Mouse (Mus musculus) retina, postnatal 7 days (tissue): ENCODE measurements at regions not wholly inside any gene's neighbourhood (a gene's known extent, or its start where the extent isn't known, plus 50 kb on each side); places are given as distances from the start of the nearest gene placed in this dataset.

Experiments
- DNase-seq: peaks from one replicate; pipeline ENCODE4 v3.0.0-alpha.2; 2012; ENCODE audit warnings: low read depth, low spot score

- DNase-seq = no peak
These were observed 372.0 kb upstream of the Nr5a2 start for GRCm38 (mm10) chr1:137332108-137332769.

GRCm38 (mm10) chr1:137331746-137332107, 371.5 kb upstream of the Nr5a2 start:
- DNase-seq = no peak

DNA sequence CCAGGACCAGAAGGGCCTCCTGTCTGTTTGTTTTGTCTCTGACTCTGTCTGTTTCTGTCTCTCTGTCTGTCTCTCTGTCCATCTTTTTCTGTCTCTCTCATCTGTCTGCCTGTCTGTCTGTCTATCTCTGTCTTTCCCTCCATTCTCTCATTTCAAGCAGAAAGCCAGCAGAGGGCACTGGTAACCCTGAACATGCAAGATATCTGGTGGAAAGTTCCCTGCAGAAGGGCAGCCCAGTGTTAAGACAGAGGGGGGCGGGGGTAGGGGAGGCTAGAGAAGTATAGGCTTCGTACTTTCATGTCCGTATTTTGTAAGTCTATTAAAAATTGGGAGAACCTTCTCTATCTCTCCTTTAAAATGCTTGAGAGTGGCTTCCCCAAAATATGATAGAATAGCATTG, 370.4 kb upstream of the Nr5a2 start:
- DNase-seq = peak; percentile 55

GRCm38 (mm10) chr1:137323884-137324594, 363.8 kb upstream of the Nr5a2 start:
- DNase-seq = no peak

GRCm38 (mm10) chr1:137323035-137323680, 362.9 kb upstream of the Nr5a2 start:
- DNase-seq = no peak

- no peak for DNase-seq
These were observed 342.6 kb upstream of the Nr5a2 start for GRCm38 (mm10) chr1:137302757-137303422.

DNA sequence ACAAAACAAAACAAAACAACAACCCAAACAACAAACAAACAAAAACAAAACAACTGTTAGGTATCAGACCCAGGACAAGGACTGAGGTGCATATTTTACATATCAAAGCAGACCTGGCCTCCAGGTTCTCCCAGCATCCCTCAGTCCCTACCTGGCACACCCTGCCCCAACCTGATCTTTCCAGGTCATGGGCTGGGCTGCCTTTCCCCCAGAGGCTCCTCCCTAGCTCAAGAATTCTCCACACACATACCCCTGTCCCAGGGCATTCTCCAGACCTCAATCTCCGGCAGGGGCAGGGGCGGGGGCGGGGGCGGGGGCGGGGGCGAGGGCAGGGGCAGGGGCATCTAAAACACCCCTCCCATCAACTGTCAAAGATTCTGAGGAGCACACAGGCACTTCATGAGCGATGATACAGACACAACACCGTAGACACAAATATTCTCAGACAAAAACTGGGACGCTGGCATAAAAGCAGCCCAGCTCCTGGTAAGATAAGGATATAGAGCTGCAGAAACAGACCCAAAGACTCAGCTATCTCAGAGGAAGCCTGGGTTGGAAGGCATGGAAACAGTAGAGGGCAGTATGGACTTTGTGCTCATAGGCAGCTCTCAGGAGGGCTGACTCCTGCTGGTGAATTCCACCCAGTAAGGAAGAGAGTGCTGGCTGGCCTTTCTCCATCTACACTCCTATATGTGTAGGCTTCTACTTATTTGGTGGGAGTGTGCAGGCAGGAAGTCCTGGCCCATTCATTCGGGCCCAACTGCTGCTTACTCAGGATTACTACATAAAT, 337.7 kb upstream of the Nr5a2 start:
- DNase-seq = no peak

- DNase-seq = no peak
These were observed 329.2 kb upstream of the Nr5a2 start for GRCm38 (mm10) chr1:137289456-137289855.

GRCm38 (mm10) chr1:137283291-137283690, 323.0 kb upstream of the Nr5a2 start:
- no peak for DNase-seq

DNA sequence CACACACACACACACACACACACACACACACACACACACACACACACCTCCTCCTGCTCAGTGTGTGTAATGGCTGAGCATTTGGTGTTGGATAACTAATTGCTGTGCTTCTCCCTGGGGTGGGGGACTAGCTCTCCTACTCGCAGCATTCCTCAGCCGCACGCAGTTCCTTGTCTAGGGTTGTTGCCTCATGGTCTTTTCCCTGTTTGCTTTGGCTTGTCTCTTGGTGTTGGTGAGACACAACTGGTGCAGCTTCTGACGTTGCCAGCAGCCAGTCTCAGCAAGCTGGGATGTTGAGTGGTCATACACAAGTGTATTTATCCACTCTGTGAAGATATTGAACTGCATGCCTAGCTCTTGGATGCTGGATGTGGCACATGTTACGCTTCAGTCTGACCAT, 322.2 kb upstream of the Nr5a2 start:
- DNase-seq = no peak

DNA sequence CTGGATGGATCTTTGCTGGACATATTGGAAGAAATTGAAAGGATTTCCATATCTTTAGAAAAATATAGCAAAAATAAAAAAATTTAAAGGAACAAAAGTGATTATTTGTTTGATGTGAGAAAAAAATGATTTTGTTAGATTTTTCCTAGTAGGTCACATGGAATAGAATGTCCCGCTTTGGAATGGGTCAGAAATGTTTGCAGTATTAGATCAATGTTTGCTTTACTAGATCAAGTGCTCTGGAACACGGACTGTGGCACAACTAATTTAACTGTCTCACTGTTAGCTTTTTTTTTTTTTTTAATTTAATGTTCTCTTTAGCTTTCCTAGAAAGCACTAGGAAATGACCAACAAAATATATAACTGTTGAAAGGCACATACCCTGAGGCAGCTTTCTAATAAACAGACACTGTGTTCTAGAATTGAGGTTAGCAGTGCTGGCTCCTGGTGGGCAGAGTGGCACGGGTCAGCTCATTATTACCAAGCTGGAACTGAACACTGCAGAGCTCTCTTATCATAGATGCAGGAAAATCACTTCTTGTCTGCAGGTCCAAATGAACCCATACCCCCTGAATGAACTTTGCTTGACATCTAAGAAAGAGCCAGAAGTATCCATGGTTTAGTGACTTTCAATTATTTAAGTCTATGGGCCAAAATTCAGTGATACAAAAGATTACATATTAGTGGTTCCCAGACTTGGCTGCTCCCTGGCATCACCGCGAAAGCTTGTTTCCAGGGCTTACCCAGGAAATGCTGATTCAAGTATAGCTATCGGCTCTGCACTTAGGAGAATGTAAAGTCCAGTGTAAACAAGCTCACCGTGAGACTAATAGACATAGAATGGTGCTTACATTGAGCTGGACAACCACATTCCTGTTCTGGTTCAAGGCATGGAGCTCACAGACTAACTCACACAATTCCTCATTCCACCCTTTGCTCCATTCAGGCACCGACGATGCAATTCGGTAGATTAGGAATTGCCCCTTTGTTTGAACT, 320.4 kb upstream of the Nr5a2 start:
- DNase-seq = no peak

- no peak for DNase-seq
These were observed 319.7 kb upstream of the Nr5a2 start for GRCm38 (mm10) chr1:137279981-137280380.

DNA sequence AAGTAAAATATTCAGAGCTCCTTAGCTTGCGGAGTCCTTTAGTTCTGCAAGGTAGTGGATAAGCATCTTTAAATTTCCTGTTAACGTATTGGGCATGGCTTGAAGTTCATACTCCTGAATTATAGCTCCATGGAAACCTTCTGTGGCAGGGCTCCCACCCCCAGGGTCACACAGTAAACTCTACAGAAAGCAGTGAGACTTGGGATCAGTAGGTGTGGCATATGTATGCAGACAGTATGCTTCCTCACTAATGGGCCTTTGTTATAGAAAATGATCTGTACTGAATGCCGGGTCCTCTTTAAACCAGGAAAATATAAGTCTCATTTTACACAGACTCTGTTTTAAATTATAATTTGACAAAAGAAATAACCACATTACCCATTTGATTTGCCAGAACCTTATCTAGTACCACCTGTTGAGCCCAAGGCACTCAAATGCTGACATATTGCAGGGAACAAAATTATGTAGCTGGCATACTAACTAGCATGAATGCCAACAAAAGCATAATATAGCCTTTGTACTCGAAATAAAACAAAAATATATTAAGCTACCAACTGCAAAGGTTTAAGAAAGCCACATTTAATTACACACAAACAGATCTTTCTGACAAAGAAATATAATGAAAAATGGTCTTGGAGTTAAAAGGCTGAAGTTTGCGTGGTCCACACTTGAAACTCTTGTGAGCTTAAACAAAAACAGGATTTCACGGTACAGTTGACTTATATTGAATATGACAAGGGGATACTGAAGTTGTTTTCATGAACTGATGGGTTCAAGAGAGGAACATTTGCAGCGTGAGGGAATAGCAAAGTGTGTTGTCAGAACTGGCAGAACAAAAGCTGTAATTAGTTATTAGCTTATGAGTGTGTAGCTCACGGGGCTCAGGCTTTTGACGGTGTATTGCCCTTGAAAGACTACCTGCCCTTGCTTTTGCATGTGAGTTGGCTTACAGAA, 310.7 kb upstream of the Nr5a2 start:
- DNase-seq = no peak

DNA sequence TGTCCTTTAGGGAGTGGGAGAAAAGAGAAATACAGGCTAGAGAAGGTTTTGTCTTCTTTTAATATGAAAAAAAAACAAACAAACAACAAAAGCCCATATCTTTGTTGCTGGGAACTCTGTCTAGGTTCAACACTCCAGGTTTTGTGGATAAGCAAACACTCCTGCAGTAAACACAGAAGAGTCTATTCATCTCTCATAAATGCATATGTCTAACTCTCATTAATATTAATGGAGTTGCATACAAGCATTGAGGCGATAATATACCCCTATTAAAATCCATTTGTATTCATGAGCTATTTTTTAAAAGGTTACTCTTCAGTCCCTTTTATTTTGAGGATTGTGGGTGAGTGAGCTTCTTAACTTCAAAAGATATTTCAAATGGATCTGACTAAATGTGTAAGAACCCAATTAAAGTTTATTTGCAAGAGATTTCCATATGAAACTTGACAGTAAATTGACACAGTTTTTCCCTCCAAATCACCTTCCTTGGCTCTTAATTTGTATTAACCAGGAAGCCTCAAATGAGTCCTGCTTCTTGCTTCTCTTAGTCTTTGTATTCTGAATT, 302.6 kb upstream of the Nr5a2 start:
- no peak for DNase-seq

GRCm38 (mm10) chr1:137262121-137262525, 301.9 kb upstream of the Nr5a2 start:
- DNase-seq = no peak

GRCm38 (mm10) chr1:137256294-137256693, 296.0 kb upstream of the Nr5a2 start:
- no peak for DNase-seq

- no peak for DNase-seq
These were observed 294.8 kb upstream of the Nr5a2 start for GRCm38 (mm10) chr1:137255041-137255440.

DNA sequence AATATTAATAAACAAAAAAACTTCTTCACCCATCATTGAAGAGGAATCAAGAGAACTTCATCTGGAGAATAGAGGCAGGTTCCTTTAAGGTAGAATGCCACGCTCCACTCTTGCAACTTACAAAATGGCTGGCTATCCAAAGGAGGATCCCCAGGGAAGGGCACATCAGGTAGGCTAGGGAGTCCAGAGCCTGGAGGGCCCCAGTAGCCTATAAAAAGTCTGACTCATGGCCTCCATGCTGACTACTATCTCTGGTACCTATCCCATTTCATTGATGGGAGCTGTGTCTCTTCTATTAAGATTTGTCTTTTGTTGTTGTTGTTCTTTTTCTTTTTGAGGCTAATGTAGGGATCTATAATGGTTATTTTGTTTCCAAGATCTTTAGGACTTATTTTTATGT, 294.4 kb upstream of the Nr5a2 start:
- no peak for DNase-seq

DNA sequence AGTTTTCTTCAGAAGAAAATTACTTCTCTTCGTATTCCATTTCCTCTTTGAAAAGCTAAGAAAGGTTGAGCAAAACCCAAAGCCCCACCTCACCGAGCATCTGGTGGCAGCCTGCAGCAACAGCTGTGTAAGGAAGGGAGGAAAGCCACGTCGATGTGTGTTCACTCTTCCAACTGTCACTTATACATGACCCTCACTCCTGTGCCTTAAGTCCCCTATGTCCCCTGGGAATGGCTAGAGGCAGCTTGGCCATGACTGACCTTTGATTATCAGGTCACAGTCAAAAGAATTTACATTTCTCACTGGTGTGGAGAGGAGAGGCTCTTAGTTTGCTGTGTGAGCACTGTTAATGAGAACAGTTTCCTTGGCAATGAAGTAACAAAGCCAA, 266.8 kb upstream of the Nr5a2 start:
- no peak for DNase-seq
